Mouse (Mus musculus): ENCODE data around the gene Pip4k2c. TPM values are rescaled to one million over a fixed set of nuclear protein-coding genes. Genes with fewer than 3 reads are reported as not detected.

Pip4k2c gene
- polyA plus RNA-seq, 1 experiment from 2014 or later = 31.0 TPM

DNA sequence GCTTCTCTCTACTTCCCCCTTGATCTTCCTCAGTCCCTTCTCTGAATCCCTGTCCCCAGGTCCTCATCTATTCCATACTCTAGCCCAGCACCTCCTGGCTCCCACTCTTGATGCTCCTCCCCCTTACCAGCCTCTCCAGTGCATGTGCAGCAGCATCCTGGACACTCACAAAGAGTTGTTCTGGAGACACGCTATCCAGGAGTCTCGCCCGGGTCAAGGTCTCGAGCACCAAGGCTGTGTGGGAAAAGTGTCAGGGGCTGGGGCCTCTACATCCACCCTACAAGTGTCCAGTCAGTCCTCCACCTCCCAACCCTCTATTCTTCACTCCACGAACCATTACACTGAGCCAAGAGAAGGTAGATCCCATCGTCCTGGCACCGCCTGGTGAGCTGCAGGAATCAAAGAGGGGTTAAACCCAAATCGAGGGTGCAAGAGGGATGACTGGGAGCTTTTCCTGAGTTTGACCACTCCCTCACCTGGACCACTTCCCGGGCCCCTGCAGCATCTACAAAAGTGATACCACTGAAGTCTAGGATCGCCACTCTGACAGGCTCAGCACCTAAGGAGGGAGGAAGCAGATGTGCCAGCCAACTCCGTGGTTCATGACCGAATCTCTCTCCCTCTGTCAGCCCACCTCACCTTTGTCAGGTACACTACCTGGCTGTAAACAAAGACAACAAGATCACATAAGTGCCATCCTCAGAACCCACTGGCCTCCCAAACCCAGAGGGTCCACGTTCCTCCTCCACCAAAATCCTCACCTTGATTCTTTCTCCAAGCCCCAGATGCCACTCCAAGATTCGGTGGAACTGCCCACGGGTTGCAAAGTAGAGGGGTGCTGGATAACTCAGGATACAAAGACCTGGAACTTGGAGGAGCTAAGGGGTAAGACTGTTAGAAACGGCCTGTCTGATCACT, 38.0 kb downstream of the Pip4k2c start:
- no peak overlapping the region for H3K4me2 ChIP-seq (replicated peaks; ENCODE audit: low read depth, low read length)
- ATAC-seq (ENCODE audit: low FRiP score, low TSS enrichment) = no peak
- H3K27me3 ChIP-seq (ENCODE audit: control insufficient read depth, insufficient read depth, low read length) = peaks cover 37% of the 10 kb centered on the region
- H3K9ac ChIP-seq (ENCODE audit: low read depth, low read length) = no peak overlapping the region
- H3K4me3 ChIP-seq (ENCODE audit: low read length) = no peak overlapping the region
- H3K9me3 ChIP-seq (ENCODE audit: control insufficient read depth, low read length) = no peaks in the 10 kb centered on the region
- no peaks in the 10 kb centered on the region for H3K36me3 ChIP-seq (ENCODE audit: control insufficient read depth, insufficient read depth, low read length)
- 84% methylated on average over 16 of the region's 16 CpGs for WGBS
- H3K27ac ChIP-seq (ENCODE audit: low read depth, low read length) = no peak overlapping the region
- peaks cover 15% of the 10 kb centered on the region for H3K4me1 ChIP-seq (ENCODE audit: control insufficient read depth, insufficient read depth, low read length)

DNA sequence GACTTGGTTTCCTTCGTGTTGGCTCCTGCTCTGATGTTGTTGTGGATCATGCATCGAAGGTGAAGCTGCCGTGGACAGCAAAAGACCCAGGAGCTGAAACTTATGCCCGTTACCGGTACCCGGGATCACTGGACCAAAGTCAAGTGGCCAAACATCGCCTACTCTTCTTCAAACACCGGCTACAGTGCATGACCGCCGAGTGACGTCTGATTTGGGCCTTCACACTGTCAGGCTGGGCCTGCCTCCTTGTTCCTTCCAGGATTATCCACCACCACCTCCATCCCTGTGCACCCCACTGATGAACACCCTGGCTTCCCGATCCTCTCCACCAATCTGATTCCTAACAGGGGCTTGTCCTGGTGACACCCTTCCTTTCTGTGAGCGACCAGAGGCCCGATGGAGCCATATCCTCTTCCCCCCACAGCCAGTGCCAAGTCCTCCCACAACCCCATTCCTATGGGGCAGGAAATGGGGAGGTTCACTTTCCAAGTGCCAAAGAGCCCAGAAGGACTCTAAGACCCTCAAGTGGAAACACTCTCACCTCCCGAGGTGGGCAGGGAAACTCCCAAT, 39.7 kb downstream of the Pip4k2c start:
- Histone ChIP-seq H3K4me2 (replicated peaks; ENCODE audit: low read depth, low read length) (no peak overlapping the region), H3K4me1 (ENCODE audit: control insufficient read depth, insufficient read depth, low read length) (peaks cover 15% of the 10 kb centered on the region), H3K9ac (ENCODE audit: low read depth, low read length) (no peak overlapping the region), H3K36me3 (ENCODE audit: control insufficient read depth, insufficient read depth, low read length) (no peaks in the 10 kb centered on the region), H3K4me3 (ENCODE audit: low read length) (no peak overlapping the region), H3K27me3 (ENCODE audit: control insufficient read depth, insufficient read depth, low read length) (peaks cover 39% of the 10 kb centered on the region), H3K27ac (ENCODE audit: low read depth, low read length) (no peak overlapping the region), H3K9me3 (ENCODE audit: control insufficient read depth, low read length) (no peaks in the 10 kb centered on the region)
- WGBS = 88% methylated on average over 15 of the region's 15 CpGs
- no peak for ATAC-seq (ENCODE audit: low FRiP score, low TSS enrichment)

DNA sequence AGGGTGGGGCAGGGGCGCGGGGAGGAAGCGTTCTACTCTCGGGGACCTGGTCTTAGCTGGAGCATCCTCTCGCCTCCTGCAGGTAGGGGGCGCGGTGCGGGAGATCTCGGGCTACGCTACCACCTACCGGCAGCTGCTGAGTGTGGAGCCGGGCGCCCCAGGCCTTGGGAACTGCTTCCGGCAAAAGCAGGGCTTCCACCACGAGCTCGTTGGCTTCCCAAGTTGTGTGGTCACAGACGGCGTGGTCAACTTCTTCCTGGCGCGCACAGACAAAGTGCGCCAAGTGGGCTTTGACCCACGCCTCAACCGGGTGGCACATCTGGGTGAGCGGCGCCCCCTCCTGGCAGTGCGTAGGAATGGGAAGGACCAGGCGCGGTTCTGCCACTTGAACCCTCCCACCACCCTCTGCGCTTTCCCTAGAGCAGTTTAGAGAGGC, 40.5 kb downstream of the Pip4k2c start:
- peak; percentile 77 for ATAC-seq (ENCODE audit: low FRiP score, low TSS enrichment)
- 1% methylated on average over 26 of the region's 29 CpGs for WGBS
- Histone ChIP-seq H3K27me3 (ENCODE audit: control insufficient read depth, insufficient read depth, low read length) (peaks cover 48% of the 10 kb centered on the region), H3K4me1 (ENCODE audit: control insufficient read depth, insufficient read depth, low read length) (peaks cover 15% of the 10 kb centered on the region), H3K9ac (ENCODE audit: low read depth, low read length) (peak overlapping the region; percentile 31; the same call in 1 of the 2 replicates), H3K27ac (ENCODE audit: low read depth, low read length) (no peak overlapping the region), H3K9me3 (ENCODE audit: control insufficient read depth, low read length) (no peaks in the 10 kb centered on the region), H3K4me2 (replicated peaks; ENCODE audit: low read depth, low read length) (peak overlapping the region; percentile 67), H3K4me3 (ENCODE audit: low read length) (peak overlapping the region; percentile 38), H3K36me3 (ENCODE audit: control insufficient read depth, insufficient read depth, low read length) (no peaks in the 10 kb centered on the region)

DNA sequence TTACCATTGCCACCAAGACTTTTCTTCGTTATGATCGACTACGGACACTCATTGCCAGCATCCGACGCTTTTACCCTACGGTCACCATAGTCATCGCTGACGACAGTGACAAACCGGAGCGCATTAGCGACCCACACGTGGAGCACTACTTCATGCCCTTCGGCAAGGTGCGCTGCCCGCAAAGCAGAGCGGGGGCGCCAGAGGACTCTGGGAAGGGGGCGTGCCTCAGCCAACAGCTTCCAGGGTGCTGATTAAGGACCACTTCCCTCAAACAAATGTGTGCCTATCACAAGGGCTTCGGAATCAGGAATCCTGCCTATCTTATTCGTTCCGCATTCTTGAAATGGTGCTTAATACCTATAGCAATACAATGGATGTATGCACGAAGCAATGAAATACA, 41.4 kb downstream of the Pip4k2c start:
- WGBS = 3% methylated on average over 22 of the region's 22 CpGs
- peaks cover 56% of the 10 kb centered on the region for H3K27me3 ChIP-seq (ENCODE audit: control insufficient read depth, insufficient read depth, low read length)
- no peak for ATAC-seq (ENCODE audit: low FRiP score, low TSS enrichment)

DNA sequence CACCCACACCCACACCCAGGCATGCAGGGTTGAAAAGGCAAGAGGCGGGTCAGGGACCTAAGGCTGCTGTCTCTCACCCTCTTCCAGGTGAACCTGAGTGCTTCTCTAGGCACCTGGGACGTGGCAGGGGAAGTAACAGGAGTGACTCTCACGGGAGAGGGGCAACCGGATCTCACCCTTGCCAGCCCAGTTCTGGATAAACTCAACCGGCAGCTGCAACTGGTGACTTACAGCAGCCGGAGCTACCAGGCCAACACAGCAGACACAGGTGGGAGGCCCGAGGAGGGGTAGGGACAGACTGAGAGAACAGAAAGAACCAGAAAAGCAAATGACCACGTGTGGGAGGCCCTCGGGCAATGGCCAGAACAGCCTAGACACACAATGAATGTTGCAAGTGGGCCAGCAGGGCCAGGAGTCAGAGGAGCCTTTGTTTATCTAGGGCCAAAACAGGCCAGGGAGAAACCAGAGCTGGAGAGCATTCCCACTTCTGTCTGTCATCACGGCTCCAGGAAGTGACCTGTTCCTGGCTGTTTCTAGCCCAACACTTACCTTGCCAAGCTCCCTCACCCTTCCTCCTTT, 43.7 kb downstream of the Pip4k2c start:
- H3K9me3 ChIP-seq (ENCODE audit: control insufficient read depth, low read length) = no peaks in the 10 kb centered on the region
- peaks cover 60% of the 10 kb centered on the region for H3K27me3 ChIP-seq (ENCODE audit: control insufficient read depth, insufficient read depth, low read length)
- H3K36me3 ChIP-seq (ENCODE audit: control insufficient read depth, insufficient read depth, low read length) = no peaks in the 10 kb centered on the region
- H3K9ac ChIP-seq (ENCODE audit: low read depth, low read length) = no peak overlapping the region
- no peak for ATAC-seq (ENCODE audit: low FRiP score, low TSS enrichment)
- H3K4me1 ChIP-seq (ENCODE audit: control insufficient read depth, insufficient read depth, low read length) = peaks cover 21% of the 10 kb centered on the region
- no peak overlapping the region for H3K4me3 ChIP-seq (ENCODE audit: low read length)
- H3K27ac ChIP-seq (ENCODE audit: low read depth, low read length) = no peak overlapping the region
- 33% methylated on average over 10 of the region's 10 CpGs for WGBS
- no peak overlapping the region for H3K4me2 ChIP-seq (replicated peaks; ENCODE audit: low read depth, low read length)

More for the DNA sequence above, 41.4 kb downstream of the Pip4k2c start:
- no peaks in the 10 kb centered on the region for H3K9me3 ChIP-seq (ENCODE audit: control insufficient read depth, low read length)
- H3K36me3 ChIP-seq (ENCODE audit: control insufficient read depth, insufficient read depth, low read length) = no peaks in the 10 kb centered on the region
- H3K4me1 ChIP-seq (ENCODE audit: control insufficient read depth, insufficient read depth, low read length) = peaks cover 21% of the 10 kb centered on the region
- H3K9ac ChIP-seq (ENCODE audit: low read depth, low read length) = peak overlapping the region; percentile 12; the same call in 1 of the 2 replicates
- peak overlapping the region; percentile 38; the same call in 1 of the 2 replicates for H3K4me3 ChIP-seq (ENCODE audit: low read length)
- H3K27ac ChIP-seq (ENCODE audit: low read depth, low read length) = no peak overlapping the region
- H3K4me2 ChIP-seq (replicated peaks; ENCODE audit: low read depth, low read length) = peak overlapping the region; percentile 67

DNA sequence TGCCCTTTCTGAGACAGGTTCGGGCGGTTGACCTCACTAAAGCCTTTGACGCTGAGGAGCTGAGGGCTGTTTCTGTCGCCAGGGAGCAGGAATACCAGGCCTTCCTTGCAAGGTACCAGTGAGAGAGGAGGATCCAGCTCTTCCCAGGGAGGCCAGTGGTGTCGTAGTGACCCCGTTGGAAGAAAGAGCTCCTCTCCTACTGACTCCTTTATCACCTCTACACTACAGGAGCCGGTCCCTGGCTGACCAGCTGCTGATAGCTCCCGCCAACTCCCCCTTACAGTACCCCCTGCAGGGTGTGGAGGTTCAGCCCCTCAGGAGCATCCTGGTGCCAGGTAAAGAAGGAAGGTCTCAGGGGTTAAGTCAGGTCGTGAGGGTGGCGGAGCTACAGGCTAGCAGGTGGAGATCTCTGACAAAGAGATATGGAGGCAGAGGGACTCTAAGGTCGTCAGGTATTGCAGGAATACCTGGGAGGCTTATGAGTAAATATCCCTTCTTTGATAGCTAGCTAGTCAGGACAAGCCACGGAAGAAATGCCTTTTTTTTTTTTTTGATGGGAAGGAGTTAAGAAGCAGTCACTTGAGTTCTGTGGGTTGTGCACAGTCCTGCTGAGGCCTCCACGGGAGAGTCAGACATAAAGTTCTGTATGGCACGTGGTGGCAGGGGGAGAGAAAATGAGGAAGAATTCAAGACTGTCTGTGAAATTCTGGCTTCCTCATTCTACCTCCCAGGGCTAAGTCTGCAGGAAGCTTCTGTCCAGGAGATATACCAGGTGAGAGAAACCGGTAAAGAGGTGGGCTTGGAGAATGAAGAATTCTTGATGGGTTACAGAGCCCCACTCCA, 44.4 kb downstream of the Pip4k2c start:
- Histone ChIP-seq H3K9me3 (ENCODE audit: control insufficient read depth, low read length) (no peaks in the 10 kb centered on the region), H3K4me3 (ENCODE audit: low read length) (no peak overlapping the region), H3K36me3 (ENCODE audit: control insufficient read depth, insufficient read depth, low read length) (no peaks in the 10 kb centered on the region), H3K4me1 (ENCODE audit: control insufficient read depth, insufficient read depth, low read length) (peaks cover 21% of the 10 kb centered on the region), H3K4me2 (replicated peaks; ENCODE audit: low read depth, low read length) (peak overlapping the region; percentile 100; the same call in 1 of the 2 replicates), H3K9ac (ENCODE audit: low read depth, low read length) (no peak overlapping the region), H3K27ac (ENCODE audit: low read depth, low read length) (no peak overlapping the region), H3K27me3 (ENCODE audit: control insufficient read depth, insufficient read depth, low read length) (peaks cover 58% of the 10 kb centered on the region)
- WGBS = 21% methylated on average over 15 of the region's 15 CpGs
- no peak for ATAC-seq (ENCODE audit: low FRiP score, low TSS enrichment)

DNA sequence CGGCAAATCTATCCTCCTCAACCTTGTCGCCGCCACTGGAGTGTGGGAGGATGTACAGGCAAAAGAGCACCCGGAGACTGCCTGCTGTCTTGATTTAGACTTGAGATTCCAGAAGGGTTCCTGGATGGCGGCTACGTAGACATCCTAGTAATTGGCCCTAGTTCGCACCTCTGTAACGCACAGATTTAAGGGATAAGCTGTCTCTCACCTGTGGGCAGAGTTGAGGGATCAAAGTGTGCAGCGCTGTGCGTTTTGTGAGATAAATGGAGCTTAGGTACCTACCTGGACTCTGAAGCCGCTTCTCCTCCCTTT, 45.0 kb downstream of the Pip4k2c start:
- Histone ChIP-seq H3K27ac (ENCODE audit: low read depth, low read length) (no peak overlapping the region), H3K4me1 (ENCODE audit: control insufficient read depth, insufficient read depth, low read length) (peaks cover 21% of the 10 kb centered on the region), H3K27me3 (ENCODE audit: control insufficient read depth, insufficient read depth, low read length) (peaks cover 54% of the 10 kb centered on the region), H3K4me2 (replicated peaks; ENCODE audit: low read depth, low read length) (peak overlapping the region; percentile 100), H3K4me3 (ENCODE audit: low read length) (peak overlapping the region; percentile 60), H3K36me3 (ENCODE audit: control insufficient read depth, insufficient read depth, low read length) (no peaks in the 10 kb centered on the region), H3K9me3 (ENCODE audit: control insufficient read depth, low read length) (no peaks in the 10 kb centered on the region), H3K9ac (ENCODE audit: low read depth, low read length) (peak overlapping the region; percentile 69; the same call in 1 of the 2 replicates)
- WGBS = 4% methylated on average over 11 of the region's 11 CpGs
- no peak; the same call in 1 of the 2 replicates for ATAC-seq (ENCODE audit: low FRiP score, low TSS enrichment)

DNA sequence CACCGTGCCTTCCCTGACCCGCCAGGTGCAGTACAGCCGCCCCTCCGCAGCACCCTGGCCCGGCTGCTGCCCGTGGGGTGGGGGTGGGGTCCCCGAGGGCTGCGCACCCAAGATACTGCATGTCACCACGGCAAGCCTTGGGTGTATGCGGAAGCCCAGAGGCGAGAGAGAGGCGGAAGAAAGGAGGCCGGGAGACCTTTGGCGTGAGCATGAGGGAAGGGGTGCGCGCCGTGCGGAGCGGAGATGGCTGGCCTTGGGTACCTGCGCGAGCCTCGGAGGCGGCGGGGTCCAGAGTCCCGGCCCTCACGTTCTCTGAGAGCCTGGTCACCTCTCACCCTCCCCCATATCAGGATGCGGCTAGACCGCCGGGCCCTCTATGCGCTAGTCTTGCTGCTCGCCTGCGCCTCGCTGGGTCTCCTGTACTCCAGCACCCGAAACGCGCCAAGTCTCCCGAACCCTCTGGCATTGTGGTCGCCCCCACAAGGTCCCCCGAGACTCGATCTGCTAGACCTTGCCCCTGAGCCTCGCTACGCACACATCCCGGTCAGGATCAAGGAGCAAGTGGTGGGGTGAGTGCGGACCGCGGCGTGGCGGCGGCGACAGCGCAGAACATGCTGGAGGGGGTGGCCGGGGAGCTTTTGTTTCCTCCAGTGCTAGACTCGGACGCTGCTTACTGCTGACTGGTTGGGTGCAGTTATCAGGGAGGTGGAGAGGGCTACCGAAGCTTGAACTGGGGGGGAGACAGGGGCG, 45.6 kb downstream of the Pip4k2c start:
- Histone ChIP-seq H3K4me2 (replicated peaks; ENCODE audit: low read depth, low read length) (peak overlapping the region; percentile 100), H3K4me3 (ENCODE audit: low read length) (peak overlapping the region; percentile 60), H3K27me3 (ENCODE audit: control insufficient read depth, insufficient read depth, low read length) (peaks cover 54% of the 10 kb centered on the region), H3K27ac (ENCODE audit: low read depth, low read length) (no peak overlapping the region), H3K36me3 (ENCODE audit: control insufficient read depth, insufficient read depth, low read length) (no peaks in the 10 kb centered on the region), H3K4me1 (ENCODE audit: control insufficient read depth, insufficient read depth, low read length) (peaks cover 21% of the 10 kb centered on the region), H3K9ac (ENCODE audit: low read depth, low read length) (peak overlapping the region; percentile 69), H3K9me3 (ENCODE audit: control insufficient read depth, low read length) (no peaks in the 10 kb centered on the region)
- ATAC-seq (ENCODE audit: low FRiP score, low TSS enrichment) = peak; percentile 56
- 1% methylated on average over 54 of the region's 56 CpGs for WGBS

Measured in kidney, embryonic 14.5 days (tissue).